Mouse (Mus musculus): Measurements from ENCODE around the gene Batf2. TPM values are rescaled to one million over a fixed set of nuclear protein-coding genes. Genes with fewer than 3 reads are reported as not detected.

The Batf2 gene
- 1.3 and 2.2 TPM in 2 replicates for polyA plus RNA-seq (2012; ENCODE audit: low replicate concordance)

DNA sequence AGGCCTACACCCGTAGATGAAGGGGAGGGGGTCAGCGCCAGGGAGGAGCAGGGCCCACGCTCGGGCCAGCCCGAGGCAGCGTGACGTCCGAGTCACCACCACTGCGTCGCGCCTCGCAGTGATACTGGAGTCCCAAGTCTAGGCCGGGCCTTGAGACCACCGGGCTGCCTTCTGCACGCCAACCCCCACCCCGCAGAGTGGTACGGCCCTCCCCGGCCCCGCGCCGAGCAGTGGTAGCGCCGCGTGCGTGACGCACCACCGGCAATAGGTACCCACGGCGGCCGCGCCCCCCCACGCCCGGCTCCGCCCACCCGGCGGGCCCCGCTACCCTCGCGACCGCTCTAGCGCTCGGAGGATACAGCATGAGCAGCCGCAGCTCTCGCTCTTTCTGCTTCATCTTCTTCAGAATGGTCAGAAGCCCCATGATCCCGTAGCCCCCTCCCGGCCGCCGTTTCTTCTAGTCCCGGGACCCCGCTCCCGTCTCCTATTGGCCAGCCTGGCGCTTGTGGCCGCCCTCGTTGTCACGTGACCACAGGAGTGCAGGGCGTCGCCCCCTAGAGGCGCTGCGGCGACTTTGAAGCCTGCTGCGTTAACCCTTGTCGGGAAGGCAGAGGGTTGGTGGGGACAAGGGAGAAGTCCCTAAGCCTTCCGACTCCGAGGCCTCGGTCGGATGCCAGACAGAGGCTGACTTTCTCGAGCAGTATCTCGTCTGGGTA is at the start of gene Batf2:
Gene Batf2 (plus strand): TSS at position 306 of the 716 bp plus-strand sequence.

DNA sequence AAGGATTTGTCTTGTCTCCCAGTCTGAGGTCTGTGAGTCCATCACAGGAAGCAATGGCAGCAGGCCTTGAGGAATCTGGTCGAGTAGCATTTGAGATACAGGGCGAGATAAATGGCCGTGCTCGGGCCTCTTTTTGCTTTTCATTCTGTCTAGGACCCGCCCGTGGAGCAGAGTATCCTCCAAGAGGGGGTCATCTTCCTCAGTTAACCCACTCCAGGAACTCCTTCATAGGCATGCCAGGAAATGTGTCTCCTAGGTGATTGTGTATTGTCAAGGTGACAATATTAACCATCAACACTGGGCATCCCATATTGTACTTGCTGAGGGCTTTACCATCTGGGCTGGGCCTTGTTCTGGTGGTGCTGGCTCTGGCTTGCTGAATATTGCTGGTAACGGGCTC is 46.7 kb upstream of the Batf2 start, which contains the start of gene AC131692.1:
Gene AC131692.1 (plus strand): TSS at position 301 of the 400 bp plus-strand sequence.

GRCm38 (mm10) chr19:6105586-6105985 is 35.2 kb upstream of the Batf2 start, which contains the start of gene Naaladl1:
Naaladl1 (plus strand) TSS chr19:6105782.

DNA sequence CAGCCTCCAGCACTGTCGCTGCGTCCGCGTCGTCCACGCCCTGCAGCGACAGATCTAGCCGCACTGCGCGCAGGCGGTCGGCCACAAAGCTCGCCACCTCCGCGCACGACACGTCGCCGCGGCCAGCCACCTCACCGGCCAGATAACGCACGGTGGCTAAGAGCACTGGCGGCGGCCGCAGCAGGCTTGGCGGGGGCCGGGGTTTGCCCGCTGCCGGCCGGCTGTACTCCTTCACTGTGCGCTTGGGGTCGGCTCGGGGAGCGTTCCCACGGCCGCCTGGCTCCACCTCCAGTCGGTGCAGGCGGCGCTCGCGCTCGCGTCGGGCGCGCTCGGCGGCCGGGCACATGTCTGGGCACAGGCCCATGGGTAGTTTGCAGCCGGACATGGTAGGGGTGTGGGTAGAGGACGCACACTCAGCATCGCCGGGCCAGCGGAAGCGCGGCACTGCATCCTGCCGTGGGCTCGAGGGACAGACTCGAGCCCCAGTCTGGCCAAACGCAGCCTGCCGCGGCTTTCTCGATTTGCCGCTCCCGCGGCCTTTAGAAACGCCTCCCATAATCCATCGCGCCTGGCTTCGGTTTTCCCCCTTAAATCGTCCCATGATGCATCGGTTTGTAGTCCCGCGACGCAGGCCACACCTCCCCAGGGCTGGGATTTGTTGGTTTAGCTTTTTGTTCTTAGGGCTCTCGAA is 22.7 kb upstream of the Batf2 start, which contains the start of gene Sac3d1:
Gene Sac3d1 (minus strand): TSS at position 665 of the 691 bp plus-strand sequence.

DNA sequence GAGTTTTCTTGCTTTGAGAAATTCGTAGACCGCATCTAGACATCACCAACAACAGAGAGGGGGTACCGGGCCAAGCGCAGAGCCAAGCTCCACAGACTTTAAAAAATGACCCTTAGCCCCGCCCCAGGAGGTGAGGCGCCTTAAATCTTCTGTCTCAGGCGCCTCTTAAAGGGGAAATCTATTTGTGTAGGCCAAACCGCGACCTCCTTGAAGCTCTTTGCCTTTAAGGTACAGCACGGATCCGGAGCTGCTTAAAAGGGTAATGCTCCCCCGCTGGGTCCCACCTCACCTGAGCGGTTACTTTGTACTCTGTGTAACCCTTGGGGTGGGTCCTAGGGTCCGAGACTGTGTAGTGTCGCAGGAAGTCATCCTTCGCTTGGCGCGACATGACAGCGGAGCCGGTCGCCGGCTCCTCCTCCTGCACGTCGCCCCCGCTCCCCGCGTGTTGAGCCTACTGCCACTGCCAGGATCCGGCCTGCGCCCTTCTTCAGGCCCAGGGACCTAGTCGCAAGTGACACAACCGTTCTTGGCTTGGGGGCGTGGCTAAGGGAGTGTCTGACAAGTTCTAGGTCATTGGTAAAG is 12.9 kb upstream of the Batf2 start, which contains the start of gene Snx15:
Gene Snx15 (minus strand): TSS at position 545 of the 582 bp plus-strand sequence.

DNA sequence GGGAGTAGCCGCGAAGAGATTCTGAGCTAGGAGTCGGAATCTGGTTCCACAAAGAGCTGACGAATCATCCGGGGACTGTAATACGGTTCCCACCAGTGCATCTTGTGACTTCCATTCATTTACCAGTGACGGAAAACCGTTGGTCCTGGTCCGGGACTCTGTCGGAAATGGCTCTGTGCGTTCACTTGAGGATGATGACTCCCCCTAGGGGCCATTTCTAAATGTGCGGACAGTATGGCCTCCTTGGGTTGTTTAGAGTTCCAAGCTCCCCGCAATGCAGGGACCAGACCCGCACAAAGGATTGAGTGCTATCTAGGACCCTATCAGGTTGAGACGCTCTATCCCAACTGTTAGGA is 589 bp downstream of the Batf2 start, which contains the start of gene Arl2:
Gene Arl2 (minus strand): TSS at position 155 of the 356 bp plus-strand sequence.

GRCm38 (mm10) chr19:6184131-6184530 is 43.3 kb downstream of the Batf2 start, which contains the start of gene Majin:
Majin (plus strand) TSS chr19:6184388.

Other genes starting within 250 kb of the Batf2 start
- gene Tigd3, start 246.8 kb upstream of the Batf2 start, polyA plus RNA-seq (2012; ENCODE audit: low replicate concordance): 0.10 and 0.71 TPM in 2 replicates
- gene Dpf2, start 228.0 kb upstream of the Batf2 start, polyA plus RNA-seq (2012; ENCODE audit: low replicate concordance): 14.9 and 60.9 TPM in 2 replicates
- 3.4 and 4.3 TPM in 2 replicates for gene Cdc42ep2, start 216.2 kb upstream of the Batf2 start, polyA plus RNA-seq (2012; ENCODE audit: low replicate concordance)
- gene Pola2, start 176.8 kb upstream of the Batf2 start, polyA plus RNA-seq (2012; ENCODE audit: low replicate concordance): 19.1 and 24.6 TPM in 2 replicates
- gene Slc22a20, start 154.8 kb upstream of the Batf2 start, polyA plus RNA-seq (2012; ENCODE audit: low replicate concordance): not detected in 2 replicates
- gene Capn1, start 125.1 kb upstream of the Batf2 start, polyA plus RNA-seq (2012; ENCODE audit: low replicate concordance): 55.8 and 154 TPM in 2 replicates
- 393 and 539 TPM in 2 replicates for gene Syvn1, start 94.4 kb upstream of the Batf2 start, polyA plus RNA-seq (2012; ENCODE audit: low replicate concordance)
- gene Mrpl49, start 83.2 kb upstream of the Batf2 start, polyA plus RNA-seq (2012; ENCODE audit: low replicate concordance): 25.7 and 36.4 TPM in 2 replicates
- 4,240 and 4,981 TPM in 2 replicates for gene Fau, start 83.1 kb upstream of the Batf2 start, polyA plus RNA-seq (2012; ENCODE audit: low replicate concordance)
- 58.8 and 66.2 TPM in 2 replicates for gene Znhit2, start 79.8 kb upstream of the Batf2 start, polyA plus RNA-seq (2012; ENCODE audit: low replicate concordance)
- gene Tm7sf2, start 72.6 kb upstream of the Batf2 start, polyA plus RNA-seq (2012; ENCODE audit: low replicate concordance): 10.6 and 16.3 TPM in 2 replicates
- 52.2 and 188 TPM in 2 replicates for gene Vps51, start 63.8 kb upstream of the Batf2 start, polyA plus RNA-seq (2012; ENCODE audit: low replicate concordance)
- not detected in 2 replicates for gene Tmem262, start 61.0 kb upstream of the Batf2 start, polyA plus RNA-seq (2012; ENCODE audit: low replicate concordance)
- 0.19 TPM in 1 of 2 replicates, not detected in the other for gene Gm28374, start 58.7 kb upstream of the Batf2 start, polyA plus RNA-seq (2012; ENCODE audit: low replicate concordance)
- gene Zfpl1, start 56.0 kb upstream of the Batf2 start, polyA plus RNA-seq (2012; ENCODE audit: low replicate concordance): 67.9 and 70.2 TPM in 2 replicates
- 1.7 and 2.3 TPM in 2 replicates for gene Cdca5, start 56.0 kb upstream of the Batf2 start, polyA plus RNA-seq (2012; ENCODE audit: low replicate concordance)
- gene AC131692.1, start 46.6 kb upstream of the Batf2 start, polyA plus RNA-seq (2012; ENCODE audit: low replicate concordance): 1.7 and 2.1 TPM in 2 replicates
- 0.53 TPM in 1 of 2 replicates, not detected in the other for gene Naaladl1, start 35.2 kb upstream of the Batf2 start, polyA plus RNA-seq (2012; ENCODE audit: low replicate concordance)
- 31.3 and 49.9 TPM in 2 replicates for gene Sac3d1, start 22.3 kb upstream of the Batf2 start, polyA plus RNA-seq (2012; ENCODE audit: low replicate concordance)
- 120 and 217 TPM in 2 replicates for gene Snx15, start 12.7 kb upstream of the Batf2 start, polyA plus RNA-seq (2012; ENCODE audit: low replicate concordance)
- gene Arl2, start 565 bp downstream of the Batf2 start, polyA plus RNA-seq (2012; ENCODE audit: low replicate concordance): 32.6 and 45.2 TPM in 2 replicates
- gene Majin, start 43.4 kb downstream of the Batf2 start, polyA plus RNA-seq (2012; ENCODE audit: low replicate concordance): not detected in 2 replicates
- gene Gpha2, start 85.4 kb downstream of the Batf2 start, polyA plus RNA-seq (2012; ENCODE audit: low replicate concordance): 0.22 TPM in 1 of 2 replicates, not detected in the other
- gene Ppp2r5b, start 94.9 kb downstream of the Batf2 start, polyA plus RNA-seq (2012; ENCODE audit: low replicate concordance): 43.8 and 62.7 TPM in 2 replicates
- gene Atg2a, start 100.7 kb downstream of the Batf2 start, polyA plus RNA-seq (2012; ENCODE audit: low replicate concordance): 75.2 and 154 TPM in 2 replicates
- gene Ehd1, start 135.7 kb downstream of the Batf2 start, polyA plus RNA-seq (2012; ENCODE audit: low replicate concordance): 252 and 427 TPM in 2 replicates
- gene Cdc42bpg, start 165.5 kb downstream of the Batf2 start, polyA plus RNA-seq (2012; ENCODE audit: low replicate concordance): 9.6 and 17.4 TPM in 2 replicates
- gene Men1, start 194.0 kb downstream of the Batf2 start, polyA plus RNA-seq (2012; ENCODE audit: low replicate concordance): 120 and 143 TPM in 2 replicates
- gene Map4k2, start 200.2 kb downstream of the Batf2 start, polyA plus RNA-seq (2012; ENCODE audit: low replicate concordance): 508 and 590 TPM in 2 replicates
- gene Sf1, start 222.7 kb downstream of the Batf2 start, polyA plus RNA-seq (2012; ENCODE audit: low replicate concordance): 995 and 2,858 TPM in 2 replicates
- 2.3 and 2.5 TPM in 2 replicates for gene Pygm, start 243.4 kb downstream of the Batf2 start, polyA plus RNA-seq (2012; ENCODE audit: low replicate concordance)